Mouse (Mus musculus) stomach, embryonic 14.5 days (tissue): ENCODE measurements at regions not wholly inside any gene's neighbourhood (a gene's known extent, or its start where the extent isn't known, plus 50 kb on each side); places are given as distances from the start of the nearest gene placed in this dataset.

Experiments used
- ATAC-seq: fragments of 200-750 bp; cut with Nextera tagmentation; 2 replicates; pipeline ENCODE4 v1.8.0; 2017; ENCODE audit warnings: low read depth, moderate TSS enrichment; ENCODE audit not compliant: insufficient number of reproducible peaks, insufficient read depth, low FRiP score
- H3K27ac ChIP-seq: fragments of 300-500 bp; sonication (generic); 2 replicates; pipeline ENCODE4 v1.5.1; 2014; ENCODE audit warnings: mild to moderate bottlenecking, low read length, moderate library complexity, mixed read lengths
- H3K27me3 ChIP-seq: fragments of 300-500 bp; sonication (generic); 2 replicates; pipeline ENCODE4 v1.6.1; 2014; ENCODE audit warnings: low read length, control low read depth, mixed read lengths; ENCODE audit not compliant: control insufficient read depth, insufficient read depth
- H3K36me3 ChIP-seq: fragments of 300-500 bp; sonication (generic); 2 replicates; pipeline ENCODE4 v1.6.1; 2014; ENCODE audit warnings: mild to moderate bottlenecking, control low read depth, low read length, moderate library complexity, mixed read lengths; ENCODE audit not compliant: control insufficient read depth, insufficient read depth
- H3K4me1 ChIP-seq: fragments of 300-500 bp; sonication (generic); 2 replicates; pipeline ENCODE4 v1.6.1; 2014; ENCODE audit warnings: low read length, control low read depth, mixed read lengths; ENCODE audit not compliant: control insufficient read depth, insufficient read depth
- H3K4me2 ChIP-seq: fragments of 300-500 bp; sonication (generic); replicated peaks from 2 replicates; pipeline ENCODE4 v1.6.1; 2014; ENCODE audit warnings: low read depth, low read length, control low read depth
- H3K4me3 ChIP-seq: fragments of 300-500 bp; sonication (generic); 2 replicates; pipeline ENCODE4 v1.5.1; 2014; ENCODE audit warnings: low read depth, low read length, control low read depth
- H3K9ac ChIP-seq: fragments of 300-500 bp; sonication (generic); replicated peaks from 2 replicates; pipeline ENCODE4 v1.6.1; 2014; ENCODE audit warnings: low read depth, mild to moderate bottlenecking, control low read depth, low read length, moderate library complexity, mixed read lengths
- H3K9me3 ChIP-seq: fragments of 300-500 bp; sonication (generic); 2 replicates; pipeline ENCODE4 v1.6.1; 2016; ENCODE audit warnings: low read depth, low read length, control low read depth; ENCODE audit not compliant: control insufficient read depth
- WGBS: fragments of 180-500 bp; shearing (Covaris S2); extraction: QIAGEN DNeasy Blood & Tissue Kit; methylation state at CpG from one replicate; pipeline ENCODE4 v1.1.7; 2014; 5-methylcytosine and 5-hydroxymethylcytosine counted together

DNA sequence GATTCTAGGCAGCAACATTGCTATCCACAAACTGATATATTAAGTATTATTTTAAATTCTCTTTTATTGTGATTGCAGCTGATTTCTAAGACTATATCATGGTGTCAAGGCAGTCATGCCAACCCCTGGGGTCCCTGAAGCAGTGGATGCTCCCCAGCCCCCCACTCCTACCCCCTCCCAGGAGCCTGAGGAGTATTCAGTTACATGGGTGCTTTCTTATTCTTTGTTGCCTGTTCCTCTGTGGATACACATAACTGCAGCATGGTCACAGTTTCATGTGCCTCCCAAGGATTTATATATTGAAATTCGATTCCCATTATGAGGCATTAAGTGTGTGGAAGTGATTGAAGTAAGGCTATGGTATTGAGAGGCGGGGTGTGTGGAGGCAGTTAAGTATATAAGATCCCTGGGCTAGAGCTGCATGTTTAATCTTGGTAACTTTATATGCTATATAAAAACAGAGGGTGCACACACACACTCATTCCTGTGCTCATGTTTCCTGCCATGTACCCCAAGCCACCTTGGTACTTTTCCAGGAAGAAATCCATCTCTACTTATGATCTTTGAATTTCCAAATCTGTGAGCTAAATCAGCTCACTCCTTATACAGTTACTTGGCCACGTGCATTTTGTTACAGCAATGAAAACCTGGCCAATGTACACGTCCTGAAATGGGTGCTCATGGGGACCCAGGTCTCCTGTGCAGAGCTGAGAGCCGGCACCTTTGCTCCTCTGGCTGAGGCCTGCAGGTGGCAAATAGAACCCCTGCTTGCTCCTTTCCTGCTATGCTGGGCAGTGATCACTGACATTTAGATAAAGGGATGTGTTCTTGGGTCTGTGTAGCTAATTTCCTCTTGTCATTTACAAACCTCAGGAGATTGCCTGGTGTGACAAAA lies 259.0 kb downstream of the Nek10 start:
- Histone ChIP-seq H3K9me3 (no peaks in the 10 kb centered on the region), H3K4me1 (no peaks in the 10 kb centered on the region), H3K4me2 (no peak overlapping the region), H3K36me3 (no peaks in the 10 kb centered on the region), H3K9ac (no peak overlapping the region), H3K27me3 (no peaks in the 10 kb centered on the region), H3K27ac (no peak overlapping the region), H3K4me3 (no peak overlapping the region)
- no peak for ATAC-seq
- 67% methylated on average over 5 of the region's 5 CpGs for WGBS

GRCm38 (mm10) chr14:15062861-15063418 lies 259.7 kb downstream of the Nek10 start:
- Histone ChIP-seq H3K9me3 (no peaks in the 10 kb centered on the region), H3K4me2 (no peak overlapping the region), H3K4me3 (no peak overlapping the region), H3K4me1 (no peaks in the 10 kb centered on the region), H3K36me3 (no peaks in the 10 kb centered on the region), H3K9ac (no peak overlapping the region), H3K27ac (no peak overlapping the region), H3K27me3 (no peaks in the 10 kb centered on the region)
- WGBS: 60% methylated on average over 4 of the region's 4 CpGs
- ATAC-seq: peak; percentile 58; the same call in 1 of the 2 replicates

- Histone ChIP-seq H3K4me3 (no peak overlapping the region), H3K27ac (no peak overlapping the region), H3K4me2 (no peak overlapping the region), H3K36me3 (no peaks in the 10 kb centered on the region), H3K9ac (no peak overlapping the region), H3K27me3 (no peaks in the 10 kb centered on the region), H3K4me1 (no peaks in the 10 kb centered on the region), H3K9me3 (no peaks in the 10 kb centered on the region)
- no peak for ATAC-seq
- whole genome bisulfite sequencing: 64% methylated on average over 5 of the region's 5 CpGs
Observed at GRCm38 (mm10) chr14:15064991-15065525, 261.8 kb downstream of the Nek10 start.

DNA sequence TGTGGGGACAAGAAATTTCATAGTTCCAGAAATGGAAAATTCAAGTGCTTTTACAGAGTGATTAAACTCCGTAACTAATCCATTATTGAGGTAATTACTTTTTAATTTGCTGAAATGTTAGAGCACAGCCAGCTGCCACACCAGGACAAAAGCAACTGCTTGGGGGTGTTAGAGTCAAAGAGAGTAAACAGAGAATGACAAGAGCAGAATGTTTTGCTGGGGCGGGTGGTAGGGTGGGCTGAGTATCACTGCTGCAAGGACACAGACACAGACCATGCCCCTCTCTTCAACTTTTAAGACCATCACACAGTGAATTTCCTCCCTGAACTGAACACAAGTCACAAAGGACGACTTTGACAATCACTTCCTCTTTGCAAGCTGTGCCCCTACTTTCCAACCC lies 272.7 kb downstream of the Nek10 start:
- no peak overlapping the region for H3K9ac ChIP-seq
- H3K4me3 ChIP-seq: no peak overlapping the region
- H3K27ac ChIP-seq: no peak overlapping the region
- ATAC-seq: no peak
- H3K36me3 ChIP-seq: no peaks in the 10 kb centered on the region
- H3K4me1 ChIP-seq: no peaks in the 10 kb centered on the region
- H3K4me2 ChIP-seq: no peak overlapping the region
- H3K9me3 ChIP-seq: no peaks in the 10 kb centered on the region
- no peaks in the 10 kb centered on the region for H3K27me3 ChIP-seq
- 40% methylated on average over 3 of the region's 3 CpGs for WGBS

- H3K36me3 ChIP-seq: no peaks in the 10 kb centered on the region
- no peaks in the 10 kb centered on the region for H3K4me1 ChIP-seq
- no peak overlapping the region for H3K4me2 ChIP-seq
- no peak for ATAC-seq
- H3K9ac ChIP-seq: no peak overlapping the region
- 71% methylated on average over 2 of the region's 2 CpGs for WGBS
- no peaks in the 10 kb centered on the region for H3K27me3 ChIP-seq
- no peaks in the 10 kb centered on the region for H3K9me3 ChIP-seq
- no peak overlapping the region for H3K4me3 ChIP-seq
- no peak overlapping the region for H3K27ac ChIP-seq
Observed at GRCm38 (mm10) chr14:15082889-15083288, 279.7 kb downstream of the Nek10 start.

- Histone ChIP-seq H3K4me2 (no peak overlapping the region), H3K9ac (no peak overlapping the region), H3K9me3 (no peaks in the 10 kb centered on the region), H3K4me3 (no peak overlapping the region), H3K36me3 (no peaks in the 10 kb centered on the region), H3K27me3 (no peaks in the 10 kb centered on the region), H3K27ac (no peak overlapping the region), H3K4me1 (no peaks in the 10 kb centered on the region)
- WGBS: 48% methylated on average over 1 of the region's 1 CpGs
- no peak for ATAC-seq
Observed at GRCm38 (mm10) chr14:15083812-15084211, 280.6 kb downstream of the Nek10 start.

DNA sequence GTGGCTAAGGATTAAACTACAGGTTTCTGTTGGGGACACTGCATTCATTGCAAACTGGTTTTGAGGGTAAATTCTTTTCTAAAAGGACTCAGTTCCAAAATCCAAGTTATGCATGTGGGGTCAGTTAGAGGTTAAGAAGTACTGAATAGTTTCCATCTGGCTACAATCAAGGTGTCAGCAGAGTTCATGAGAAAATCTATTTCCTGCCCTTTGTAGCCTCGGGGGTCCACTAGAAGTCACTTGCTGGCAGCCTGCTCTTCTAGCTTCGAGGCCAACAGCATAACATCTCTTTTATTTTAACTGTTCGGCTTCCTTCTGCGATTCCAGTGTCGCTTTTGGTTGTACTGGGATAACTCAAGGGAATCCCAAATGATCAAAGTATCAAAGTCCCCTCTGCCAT lies 283.8 kb downstream of the Nek10 start:
- H3K4me2 ChIP-seq: no peak overlapping the region
- no peaks in the 10 kb centered on the region for H3K27me3 ChIP-seq
- H3K27ac ChIP-seq: no peak overlapping the region
- 55% methylated on average over 5 of the region's 5 CpGs for WGBS
- no peaks in the 10 kb centered on the region for H3K9me3 ChIP-seq
- no peak for ATAC-seq
- H3K4me1 ChIP-seq: no peaks in the 10 kb centered on the region
- H3K9ac ChIP-seq: no peak overlapping the region
- H3K36me3 ChIP-seq: no peaks in the 10 kb centered on the region
- H3K4me3 ChIP-seq: no peak overlapping the region

DNA sequence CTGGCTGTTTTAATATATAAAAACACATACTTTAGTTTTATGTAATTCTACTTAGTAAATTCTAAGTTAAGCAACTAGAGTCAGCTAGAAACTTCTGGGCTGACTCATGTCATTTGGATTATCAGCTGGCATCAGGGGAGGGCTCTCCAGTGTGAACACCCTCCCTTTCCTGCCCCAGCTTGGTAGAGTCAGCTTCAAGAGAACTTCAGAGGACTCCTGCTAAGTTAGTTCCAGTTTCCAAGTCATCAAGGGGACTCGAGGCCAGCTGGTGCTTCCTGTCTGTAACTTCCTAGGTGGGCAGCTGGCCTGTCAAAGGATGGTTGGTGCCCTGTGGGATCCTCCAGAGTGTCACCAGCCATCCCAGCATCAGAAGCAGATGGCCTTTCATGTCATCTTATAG lies 293.6 kb downstream of the Nek10 start:
- 46% methylated on average over 1 of the region's 1 CpGs for whole genome bisulfite sequencing
- H3K9me3 ChIP-seq: no peaks in the 10 kb centered on the region

More for the DNA sequence above, 293.6 kb downstream of the Nek10 start:
- Histone ChIP-seq H3K27ac (no peak overlapping the region), H3K4me3 (no peak overlapping the region), H3K9ac (no peak overlapping the region), H3K4me1 (no peaks in the 10 kb centered on the region), H3K27me3 (no peaks in the 10 kb centered on the region), H3K4me2 (no peak overlapping the region), H3K36me3 (no peaks in the 10 kb centered on the region)
- ATAC-seq: no peak
